In the genomic region with DNA sequence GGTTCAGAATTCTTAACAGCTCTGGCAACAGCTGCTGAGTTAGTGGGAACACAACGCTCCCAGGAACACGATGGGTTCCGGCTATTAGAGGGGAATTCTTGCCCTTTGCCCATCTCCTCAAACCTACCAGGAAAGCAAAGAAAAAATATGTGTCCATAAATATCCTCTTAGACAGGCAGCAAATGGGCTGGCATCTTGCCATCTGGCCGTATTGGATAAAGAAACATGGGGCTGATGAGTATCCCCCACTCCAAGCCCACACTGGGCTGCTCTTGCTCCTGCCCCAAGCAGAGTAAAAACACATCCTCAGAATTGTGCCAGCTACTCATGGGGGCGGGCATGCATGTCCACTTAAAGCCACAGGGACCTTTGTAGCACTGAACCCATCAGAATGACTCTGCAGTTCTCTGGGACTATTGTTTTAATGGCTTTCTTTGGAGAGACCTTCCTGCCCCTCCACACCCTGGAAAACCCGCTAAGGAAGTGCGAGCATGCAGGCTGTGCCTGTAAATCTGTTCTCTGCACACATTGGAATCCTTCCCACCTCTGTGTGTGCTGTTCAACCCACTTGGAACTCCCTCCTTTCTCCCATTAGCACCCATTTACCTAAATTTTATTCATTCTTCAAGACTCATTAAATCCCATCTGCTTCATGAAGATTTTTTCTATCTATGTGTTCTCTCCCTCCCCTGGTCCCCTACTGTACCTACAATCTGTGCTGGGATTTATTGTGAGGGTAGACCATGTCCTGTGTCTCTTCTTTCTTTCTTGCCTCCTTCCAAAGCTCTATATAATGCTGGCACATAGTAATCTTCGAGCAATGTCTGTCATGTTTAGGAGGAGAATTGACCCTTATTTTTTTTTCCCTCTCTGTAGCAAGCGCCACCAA, we compare ENCODE assay signal across 11 mouse cellular contexts.
DNase-seq lines count a peak whose midpoint lies in the region; ATAC-seq and TF ChIP-seq lines count a peak whose summit lies in the region.
"Had no signal": no experiment of that assay in that cellular context is flagged by ENCODE, and none has a peak within 500 bp of the region (broad histone marks: within the 10 kb centered on the region; RNA-seq: fewer than 3 reads in every experiment).

No protein-coding gene starts in this region.

- TF ChIP-seq CTCF in cerebellum, adult 2 months (IDR thresholded peaks at IDR 0.05; ENCODE audit: borderline replicate concordance, insufficient read depth, low read depth, low read length), result no peak
- TF ChIP-seq CTCF in kidney, postnatal 0 days (IDR thresholded peaks at IDR 0.05; ENCODE audit: low read depth), result no peak

- H3K9me3 ChIP-seq in kidney, postnatal 0 days (replicated peaks; ENCODE audit: low read length), result no peaks in the 10 kb centered on the region
- H3K9me3 ChIP-seq in midbrain, embryonic 14.5 days (ENCODE audit: control insufficient read depth, low read length), result no peaks in the 10 kb centered on the region
- H3K9me3 ChIP-seq: lung, embryonic 15.5 days had no signal

- intact Hi-C loops in left cerebral cortex, postnatal 14 days (cut with DNase I), result no loop called here

- H3K27me3 ChIP-seq in cerebellum, adult 2 months (ENCODE audit: control insufficient read depth, insufficient read depth, low read length), result peaks cover 1% of the 10 kb centered on the region; the same call in 1 of the 2 replicates
- H3K27me3 ChIP-seq in kidney, postnatal 0 days (ENCODE audit: insufficient read depth, low read length), result no peaks in the 10 kb centered on the region
- H3K27me3 ChIP-seq in midbrain, embryonic 14.5 days (ENCODE audit: control insufficient read depth, insufficient read depth, low read length), result no peaks in the 10 kb centered on the region
- H3K27me3 ChIP-seq: lung, embryonic 15.5 days had no signal

- H3K27ac ChIP-seq in cerebellum, adult 2 months (ENCODE audit: insufficient read depth, low read length), result no peak overlapping the region
- no peak overlapping the region for H3K27ac ChIP-seq in kidney, postnatal 0 days
- H3K27ac ChIP-seq in midbrain, embryonic 14.5 days (replicated peaks; ENCODE audit: low read depth, low read length), result no peak overlapping the region
- H3K27ac ChIP-seq: lung, embryonic 15.5 days had no signal

- no peaks in the 10 kb centered on the region for H3K36me3 ChIP-seq in kidney, postnatal 0 days (ENCODE audit: insufficient read depth, low read length)
- H3K36me3 ChIP-seq in midbrain, embryonic 14.5 days (ENCODE audit: control insufficient read depth, insufficient read depth, low read length), result no peaks in the 10 kb centered on the region
- H3K36me3 ChIP-seq: lung, embryonic 15.5 days had no signal

- H3K4me3 ChIP-seq in cerebellum, adult 2 months (replicated peaks; ENCODE audit: insufficient read depth, low read depth, low read length), result no peak overlapping the region
- H3K4me3 ChIP-seq in kidney, postnatal 0 days (replicated peaks; ENCODE audit: low read depth, low read length), result no peak overlapping the region
- no peak overlapping the region for H3K4me3 ChIP-seq in midbrain, embryonic 14.5 days (replicated peaks; ENCODE audit: low read depth, low read length)
- H3K4me3 ChIP-seq: lung, embryonic 15.5 days had no signal

- no peaks in the 10 kb centered on the region for H3K4me1 ChIP-seq in cerebellum, adult 2 months (ENCODE audit: control insufficient read depth, insufficient read depth, low read length)
- H3K4me1 ChIP-seq in kidney, postnatal 0 days (replicated peaks; ENCODE audit: insufficient read depth, low read length), result no peaks in the 10 kb centered on the region
- no peaks in the 10 kb centered on the region for H3K4me1 ChIP-seq in midbrain, embryonic 14.5 days (ENCODE audit: control insufficient read depth, insufficient read depth, low read length)
- H3K4me1 ChIP-seq: lung, embryonic 15.5 days had no signal

- DNase-seq in cerebellum, adult 2 months, result peak; percentile 15 to 20
- no peak for DNase-seq in cerebellum, adult 9-10 months
- peak; percentile 26 to 34 for DNase-seq in left cerebral cortex, postnatal 14 days (ENCODE audit: low spot score in 2 of 2)
- no peak for DNase-seq in left cerebral cortex, adult 8-10 months (ENCODE audit: low spot score in 2 of 2)
- peak; percentile 15 for DNase-seq in kidney, postnatal 0 days (ENCODE audit: low spot score)
- peak; percentile 51 for DNase-seq in right cerebral cortex, postnatal 4 days
- no peak for DNase-seq in adrenal gland, adult (ENCODE audit: inconsistent age in 2 of 2, low spot score in 1 of 2)
- DNase-seq in midbrain, embryonic 14.5 days, result no peak
- DNase-seq: gastrocnemius, postnatal 36 days; thymus, postnatal 36 days had no signal

- no peak overlapping the region for H3K4me2 ChIP-seq in kidney, postnatal 0 days (ENCODE audit: low read length)
- H3K4me2 ChIP-seq in midbrain, embryonic 14.5 days (ENCODE audit: low read length), result no peak overlapping the region
- H3K4me2 ChIP-seq: lung, embryonic 15.5 days had no signal

- H3K9ac ChIP-seq in kidney, postnatal 0 days (ENCODE audit: low read depth, low read length), result no peak overlapping the region
- no peak overlapping the region for H3K9ac ChIP-seq in midbrain, embryonic 14.5 days (replicated peaks; ENCODE audit: low read length)
- H3K9ac ChIP-seq: lung, embryonic 15.5 days had no signal

- WGBS in cerebellum, adult 2 months, result 20% methylated on average over 9 of the region's 9 CpGs
- 39% methylated on average over 9 of the region's 9 CpGs for WGBS in kidney, postnatal 0 days
- WGBS in midbrain, embryonic 14.5 days, result 73% methylated on average over 9 of the region's 9 CpGs

- peak; percentile 52; the same call in 1 of the 2 replicates for ATAC-seq in kidney, postnatal 0 days (replicated peaks; ENCODE audit: low FRiP score, low read depth)
- no peak for ATAC-seq in midbrain, embryonic 14.5 days (ENCODE audit: low FRiP score, low TSS enrichment)

- TF ChIP-seq POLR2A in cerebellum, adult 2 months (IDR thresholded peaks at IDR 0.05; ENCODE audit: borderline replicate concordance, insufficient read depth, low read length), result no peak

Comparison
In these comparisons a context has a peak if more than half of its experiments do, and no peak if none do; other contexts are left out.
1. DNase-seq: peak in cerebellum, adult 2 months (2 of 2), left cerebral cortex, postnatal 14 days (2 of 2), kidney, postnatal 0 days (single experiment) and right cerebral cortex, postnatal 4 days (single experiment); none in cerebellum, adult 9-10 months (single experiment), left cerebral cortex, adult 8-10 months (0 of 2), adrenal gland, adult (0 of 2) and midbrain, embryonic 14.5 days (single experiment).